Mouse (Mus musculus) gastrocnemius, adult 18-20 months (tissue): ENCODE data around the gene 4930558K02Rik. TPM values are rescaled to one million over a fixed set of nuclear protein-coding genes. Genes with fewer than 3 reads are reported as not detected.

ENCODE experiments used
- DNase-seq: peaks from one replicate; pipeline ENCODE4 v3.0.0; 2021; ENCODE audit warnings: low spot score
- total RNA-seq, 2 experiments: library from RNA; stranded (reverse); gene quantifications; 2 replicates each; pipeline ENCODE4 v1.2.3; 2021

Gene 4930558K02Rik
- total RNA-seq, 2 experiments from 2014 or later = not detected

DNA sequence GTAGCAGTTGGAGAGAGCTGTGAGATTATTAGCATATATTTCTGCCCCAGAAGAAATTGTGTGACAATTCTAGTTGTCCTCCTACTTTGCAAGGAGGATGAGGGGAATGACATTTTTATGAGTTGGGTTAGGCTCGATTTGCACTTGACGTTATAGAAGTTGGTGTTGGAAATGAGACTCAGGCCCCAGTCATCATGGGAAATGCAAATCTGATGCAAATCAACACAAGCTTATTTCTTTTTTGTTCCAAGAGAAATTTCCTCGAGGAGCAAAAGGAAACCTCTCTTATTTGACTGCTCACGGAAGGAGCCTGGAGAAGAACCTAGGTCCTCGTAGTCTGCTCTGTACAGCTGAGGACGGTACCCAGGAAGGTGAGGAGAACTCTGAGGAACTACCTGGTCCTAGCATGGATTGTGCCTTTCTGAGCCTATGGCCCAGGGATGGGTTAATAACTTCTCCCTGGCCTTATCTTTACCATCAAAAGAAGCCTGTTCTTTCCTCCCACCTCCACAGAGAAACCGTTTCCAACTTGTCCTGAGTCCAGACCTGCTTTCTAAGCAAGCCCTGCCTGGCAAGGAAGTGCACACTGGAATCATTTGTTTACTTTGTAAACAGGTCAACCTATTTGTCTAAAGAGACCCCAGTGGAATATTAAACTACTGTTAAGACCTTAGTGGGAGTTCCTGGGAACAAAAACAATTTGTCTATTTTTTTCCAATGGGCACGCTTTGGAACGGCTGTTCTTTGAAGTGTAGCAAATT is 76.6 kb downstream of the 4930558K02Rik start:
- DNase-seq = no peak

DNA sequence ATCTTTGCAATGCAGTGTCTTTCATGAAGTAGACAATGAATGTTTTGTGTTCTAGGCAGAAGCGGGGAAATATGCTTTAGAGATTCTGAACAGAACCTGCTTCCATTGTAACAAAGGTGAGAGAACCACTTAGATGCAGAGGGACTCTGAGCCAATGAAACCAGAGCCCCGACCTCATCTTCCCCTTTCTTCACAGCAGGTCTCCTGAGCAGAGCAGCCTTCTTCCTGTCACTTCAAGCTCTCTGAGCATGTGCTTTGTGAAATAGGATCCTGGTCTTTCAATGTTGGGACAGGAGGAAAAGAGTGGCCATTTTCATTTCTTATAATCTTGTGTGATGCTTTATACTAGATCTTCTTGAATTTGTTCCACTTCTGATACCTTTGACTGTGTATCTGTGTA is 79.3 kb downstream of the 4930558K02Rik start:
- no peak for DNase-seq

DNA sequence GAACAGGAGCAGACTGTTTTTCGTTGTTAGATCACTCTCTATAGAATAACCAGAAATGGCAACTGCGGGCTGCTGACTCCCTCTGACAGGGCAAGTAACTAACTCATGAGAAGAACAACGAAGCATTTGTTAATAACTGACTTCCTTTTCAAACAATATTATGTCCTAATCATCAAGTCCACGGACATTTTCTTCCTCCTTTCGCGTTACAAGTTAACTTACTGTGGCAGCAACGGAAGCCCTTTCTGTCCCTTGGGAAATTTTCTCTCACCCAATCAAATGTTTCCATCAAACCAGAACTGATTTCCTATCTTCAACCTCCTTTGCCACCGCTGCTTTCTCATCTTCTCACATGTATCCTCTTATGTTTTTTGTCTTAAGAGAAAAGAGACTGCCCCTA is 82.2 kb downstream of the 4930558K02Rik start:
- no peak for DNase-seq

DNA sequence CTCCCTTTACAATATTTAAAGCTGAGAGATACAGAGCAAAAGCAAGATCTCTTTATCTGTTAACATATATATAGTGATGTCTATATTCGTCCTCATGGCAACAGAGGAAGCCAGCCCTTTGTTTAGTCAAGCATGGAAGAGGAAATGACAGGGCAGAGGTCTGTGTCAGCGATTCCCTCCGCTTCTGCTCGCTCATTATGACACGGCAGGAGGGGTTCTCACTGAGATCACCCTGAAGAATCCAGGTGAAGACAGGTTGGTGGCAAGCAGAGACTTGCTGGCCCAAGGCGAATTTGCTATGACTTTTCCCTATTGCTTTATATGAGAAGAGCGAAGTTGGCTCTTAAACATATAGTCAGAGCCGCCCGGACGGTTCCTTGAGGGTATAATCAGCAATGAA is 83.3 kb downstream of the 4930558K02Rik start:
- no peak for DNase-seq

DNA sequence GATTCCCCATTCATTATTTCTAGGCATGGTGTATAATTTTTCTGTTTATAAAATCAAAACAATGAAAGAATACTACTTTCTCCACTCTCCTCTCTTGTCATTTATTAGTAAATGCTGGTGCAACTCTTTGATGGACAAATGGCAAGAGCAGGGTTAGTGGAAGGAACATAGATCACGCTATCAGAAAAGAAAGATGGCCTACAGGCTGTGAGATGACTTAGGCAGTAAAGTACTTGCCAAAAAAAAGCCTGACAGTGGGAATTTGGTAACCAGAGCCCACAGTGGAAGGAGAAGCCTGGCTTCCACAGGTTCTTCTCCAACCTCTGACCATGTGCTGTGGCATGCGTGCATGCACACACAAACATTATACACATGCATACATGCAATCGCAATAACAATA is 84.4 kb downstream of the 4930558K02Rik start:
- DNase-seq = no peak

DNA sequence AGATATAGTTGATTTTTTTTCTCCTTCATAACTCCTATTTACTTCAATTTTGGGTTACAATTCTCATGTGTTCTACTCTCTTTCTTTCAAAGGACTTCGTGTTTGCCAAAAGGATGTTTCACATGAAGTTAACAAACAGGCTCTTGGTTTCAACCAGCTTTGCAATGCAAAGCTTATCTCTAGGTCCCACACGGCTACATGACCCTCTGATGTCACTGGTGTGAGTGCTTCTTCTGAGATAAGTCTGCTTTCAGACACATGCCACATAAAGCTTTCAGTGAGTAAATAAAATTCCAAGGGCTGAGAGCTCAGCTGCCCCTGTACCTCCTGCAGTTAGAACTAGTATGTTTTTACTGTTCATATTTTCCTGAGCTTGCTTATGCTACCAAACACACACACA is 84.9 kb downstream of the 4930558K02Rik start:
- no peak for DNase-seq

DNA sequence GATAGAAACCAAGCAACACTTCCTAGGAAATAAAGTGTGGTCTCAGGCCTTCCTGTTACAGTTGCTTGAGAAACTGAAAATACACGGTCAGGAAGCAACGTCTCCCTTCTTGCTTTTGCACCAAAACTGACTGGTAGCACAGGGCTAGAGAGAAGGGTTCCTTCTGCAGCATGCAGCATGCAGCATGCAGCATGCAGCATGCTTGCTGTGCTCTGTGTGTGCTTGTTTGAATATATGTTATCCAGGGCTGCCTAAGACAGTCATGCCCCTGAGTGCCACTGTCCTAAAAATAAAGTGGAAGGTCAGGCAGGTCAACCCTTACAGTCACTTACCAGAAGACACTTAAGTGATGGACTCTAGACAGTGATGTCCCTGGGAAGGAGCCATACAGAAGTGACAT is 85.3 kb downstream of the 4930558K02Rik start:
- DNase-seq = no peak

Other genes starting within 250 kb of the 4930558K02Rik start
- not detected for gene Fasl, start 191.1 kb downstream of the 4930558K02Rik start, total RNA-seq
- 1 to 10 TPM; 9.3 to 9.4 TPM for gene Suco, start 103.0 kb downstream of the 4930558K02Rik start, total RNA-seq
- 10 to 100 TPM; 12.1 to 16.0 TPM for gene Pigc, start 10.4 kb downstream of the 4930558K02Rik start, total RNA-seq